Comparison of ENCODE assay signal across 14 mouse cellular contexts in genomic region chr3:88555731-88556130, GRCm38 (mm10). TPM values are rescaled to one million over a fixed set of nuclear protein-coding genes. Genes with fewer than 3 reads are reported as not detected.
DNase-seq lines count a peak whose midpoint lies in the region; ATAC-seq and TF ChIP-seq lines count a peak whose summit lies in the region.
"Had no signal": no experiment of that assay in that cellular context is flagged by ENCODE, and none has a peak within 500 bp of the region (broad histone marks: within the 10 kb centered on the region; RNA-seq: fewer than 3 reads in every experiment).

No protein-coding gene starts in this region.

- H3K4me2 ChIP-seq in forebrain, embryonic 11.5 days (ENCODE audit: low read depth, low read length, severe bottlenecking), result no peak overlapping the region
- no peak overlapping the region for H3K4me2 ChIP-seq in forebrain, embryonic 14.5 days (ENCODE audit: low read length)
- no peak overlapping the region for H3K4me2 ChIP-seq in hindbrain, embryonic 15.5 days
- H3K4me2 ChIP-seq in hindbrain, embryonic 11.5 days (replicated peaks; ENCODE audit: low read depth, low read length), result no peak overlapping the region
- H3K4me2 ChIP-seq in myocyte (ENCODE audit: low read depth), result no peak overlapping the region

- H3K79me2 ChIP-seq in myocyte (ENCODE audit: control insufficient read depth, insufficient read depth), result peaks cover 42% of the 10 kb centered on the region

- no peak overlapping the region for H3K9ac ChIP-seq in forebrain, embryonic 11.5 days (ENCODE audit: low read length)
- no peak overlapping the region for H3K9ac ChIP-seq in forebrain, embryonic 14.5 days (ENCODE audit: low read length)
- H3K9ac ChIP-seq in hindbrain, embryonic 15.5 days, result peak overlapping the region; percentile 4; the same call in 1 of the 2 replicates
- H3K9ac ChIP-seq in hindbrain, embryonic 11.5 days (ENCODE audit: low read depth, low read length), result no peak overlapping the region

- peak; percentile 48 for DNase-seq in forebrain, embryonic 11.5 days (ENCODE audit: low spot score)
- no peak for DNase-seq in forebrain, embryonic 14.5 days (ENCODE audit: low spot score)
- DNase-seq in hindbrain, embryonic 11.5 days (ENCODE audit: low spot score), result no peak
- peak; percentile 24 to 35 for DNase-seq in right cerebral cortex, postnatal 10 days (ENCODE audit: low spot score in 2 of 2)
- DNase-seq in right cerebral cortex, postnatal 36 days (ENCODE audit: low spot score in 2 of 2), result no peak
- no peak for DNase-seq in thymus, postnatal 14 days
- DNase-seq: cerebellum, postnatal 36 days; heart, postnatal 36 days; kidney, postnatal 14 days; layer of hippocampus, adult 9-11 months; right cerebral cortex, postnatal 14 days had no signal

- 97% methylated on average over 6 of the region's 6 CpGs for WGBS in forebrain, embryonic 11.5 days
- 98% methylated on average over 6 of the region's 6 CpGs for WGBS in forebrain, embryonic 14.5 days
- 99% methylated on average over 6 of the region's 6 CpGs for WGBS in hindbrain, embryonic 15.5 days
- WGBS in hindbrain, embryonic 11.5 days, result 96% methylated on average over 6 of the region's 6 CpGs

- H3K36me3 ChIP-seq in forebrain, embryonic 11.5 days (ENCODE audit: control insufficient read depth, insufficient read depth, low read length), result peaks cover 22% of the 10 kb centered on the region
- H3K36me3 ChIP-seq in forebrain, embryonic 14.5 days (ENCODE audit: control insufficient read depth, insufficient read depth, low read length), result peaks cover 46% of the 10 kb centered on the region
- peaks cover 46% of the 10 kb centered on the region for H3K36me3 ChIP-seq in hindbrain, embryonic 15.5 days
- peaks cover 12% of the 10 kb centered on the region; the same call in 1 of the 2 replicates for H3K36me3 ChIP-seq in hindbrain, embryonic 11.5 days (ENCODE audit: control insufficient read depth, insufficient read depth, low read length)
- H3K36me3 ChIP-seq in myocyte (ENCODE audit: control insufficient read depth, insufficient read depth), result peaks cover 30% of the 10 kb centered on the region

- ATAC-seq in forebrain, embryonic 11.5 days (replicated peaks; ENCODE audit: low FRiP score), result no peak
- ATAC-seq in forebrain, embryonic 14.5 days, result no peak
- ATAC-seq in hindbrain, embryonic 15.5 days (ENCODE audit: low FRiP score, low read depth), result no peak
- no peak for ATAC-seq in hindbrain, embryonic 11.5 days (ENCODE audit: low FRiP score)
- ATAC-seq: intestine, embryonic 16.5 days had no signal

- peaks cover 6% of the 10 kb centered on the region; the same call in 1 of the 2 replicates for H3K4me1 ChIP-seq in forebrain, embryonic 11.5 days (replicated peaks; ENCODE audit: control insufficient read depth, insufficient read depth, low read length)
- peaks cover 16% of the 10 kb centered on the region for H3K4me1 ChIP-seq in forebrain, embryonic 14.5 days (ENCODE audit: control insufficient read depth, insufficient read depth, low read length)
- peaks cover 29% of the 10 kb centered on the region for H3K4me1 ChIP-seq in hindbrain, embryonic 15.5 days (replicated peaks)
- peaks cover 2% of the 10 kb centered on the region; the same call in 1 of the 2 replicates for H3K4me1 ChIP-seq in hindbrain, embryonic 11.5 days (replicated peaks; ENCODE audit: control insufficient read depth, insufficient read depth, low read length)

- no peak overlapping the region for H3K27ac ChIP-seq in forebrain, embryonic 11.5 days (ENCODE audit: low read depth, low read length)
- H3K27ac ChIP-seq in forebrain, embryonic 14.5 days (ENCODE audit: low read depth, low read length), result no peak overlapping the region
- H3K27ac ChIP-seq in hindbrain, embryonic 15.5 days (replicated peaks), result no peak overlapping the region
- no peak overlapping the region for H3K27ac ChIP-seq in hindbrain, embryonic 11.5 days (ENCODE audit: low read depth, low read length)

- no peak for TF ChIP-seq POLR2A in myocyte (IDR thresholded peaks at IDR 0.05; ENCODE audit: insufficient read length, low read depth)

- no peak overlapping the region for H3ac ChIP-seq in myocyte (ENCODE audit: control insufficient read depth, insufficient read length)

- no peaks in the 10 kb centered on the region for H3K9me3 ChIP-seq in forebrain, embryonic 11.5 days (ENCODE audit: control insufficient read depth, low read length)
- H3K9me3 ChIP-seq in forebrain, embryonic 14.5 days (replicated peaks; ENCODE audit: control insufficient read depth, low read length), result no peaks in the 10 kb centered on the region
- H3K9me3 ChIP-seq in hindbrain, embryonic 15.5 days, result no peaks in the 10 kb centered on the region
- H3K9me3 ChIP-seq in hindbrain, embryonic 11.5 days (ENCODE audit: control insufficient read depth, low read length), result no peaks in the 10 kb centered on the region

- no peaks in the 10 kb centered on the region for H3K27me3 ChIP-seq in forebrain, embryonic 11.5 days (ENCODE audit: control insufficient read depth, insufficient read depth, low read length)
- no peaks in the 10 kb centered on the region for H3K27me3 ChIP-seq in forebrain, embryonic 14.5 days (replicated peaks; ENCODE audit: control insufficient read depth, insufficient read depth, low read length)
- H3K27me3 ChIP-seq in hindbrain, embryonic 15.5 days, result no peaks in the 10 kb centered on the region
- H3K27me3 ChIP-seq in hindbrain, embryonic 11.5 days (ENCODE audit: control insufficient read depth, insufficient read depth, low read length), result no peaks in the 10 kb centered on the region
- no peaks in the 10 kb centered on the region for H3K27me3 ChIP-seq in myocyte (ENCODE audit: control insufficient read depth, insufficient read depth, insufficient read length)

- no peak overlapping the region for H3K4me3 ChIP-seq in forebrain, embryonic 11.5 days (ENCODE audit: low read depth, low read length)
- no peak overlapping the region for H3K4me3 ChIP-seq in forebrain, embryonic 14.5 days (ENCODE audit: low read depth, low read length)
- no peak overlapping the region for H3K4me3 ChIP-seq in hindbrain, embryonic 15.5 days
- no peak overlapping the region for H3K4me3 ChIP-seq in hindbrain, embryonic 11.5 days (ENCODE audit: low read depth, low read length)
- H3K4me3 ChIP-seq in myocyte, result peak overlapping the region; percentile 85

TF ChIP-seq in myocyte, 11 proteins besides CTCF, POLR2A, EP300 and RAD21:
- TF ChIP-seq MYOG (IDR thresholded peaks at IDR 0.05; ENCODE audit: control insufficient read depth in 1 of 3, insufficient read depth in 1 of 3, insufficient read length in 2 of 3, low read depth in 2 of 3) (no peak), TCF3 (IDR thresholded peaks at IDR 0.05; ENCODE audit: insufficient read length, low read depth) (no peak), MAX (IDR thresholded peaks at IDR 0.05; ENCODE audit: low read depth) (no peak), USF1 (IDR thresholded peaks at IDR 0.05; ENCODE audit: low read depth) (no peak), SRF (IDR thresholded peaks at IDR 0.05; ENCODE audit: control insufficient read depth, insufficient read length, low read depth) (no peak), TCF12 (IDR thresholded peaks at IDR 0.05; ENCODE audit: insufficient read depth, poor library complexity, severe bottlenecking) (no peak), POLR2AphosphoS2 (IDR thresholded peaks at IDR 0.05; ENCODE audit: insufficient read length, low read depth) (no peak), CEBPB (IDR thresholded peaks at IDR 0.05; ENCODE audit: insufficient read depth, poor library complexity, severe bottlenecking) (no peak), MYOD1 (IDR thresholded peaks at IDR 0.05; ENCODE audit: control insufficient read depth in 1 of 3, insufficient read length in 2 of 3, low read depth in 2 of 3) (no peak), REST (IDR thresholded peaks at IDR 0.05; ENCODE audit: insufficient read depth, insufficient read length) (no peak), E2F4 (IDR thresholded peaks at IDR 0.05; ENCODE audit: insufficient read depth) (no peak)

RNA-seq across cellular contexts. Expression of gene Ubqln4, which starts 2.2 kb away (rescaled TPM):
- polyA plus RNA-seq in forebrain, embryonic 11.5 days (2014; fragmentation: Nextera tagmentation; extraction: Ambion mirVana), result 89.2 and 95.0 TPM in 2 replicates
- 40.5 and 43.3 TPM in 2 replicates for polyA plus RNA-seq in forebrain, embryonic 14.5 days (2014; fragmentation: Nextera tagmentation; extraction: Ambion mirVana)
- 43.6 and 47.7 TPM in 2 replicates for polyA plus RNA-seq in hindbrain, embryonic 15.5 days (2015; fragmentation: Nextera tagmentation; extraction: Ambion mirVana)
- 62.6 and 66.3 TPM in 2 replicates for polyA plus RNA-seq in hindbrain, embryonic 11.5 days (2014; fragmentation: Nextera tagmentation; extraction: Ambion mirVana)
- polyA plus RNA-seq in myocyte (2012; fragmentation: generic; extraction: Trizol), result 44.9 TPM

RNA-seq across cellular contexts. Expression of gene Lamtor2, which starts 2.9 kb away (rescaled TPM):
- 89.3 and 96.0 TPM in 2 replicates for polyA plus RNA-seq in forebrain, embryonic 11.5 days (2014; fragmentation: Nextera tagmentation; extraction: Ambion mirVana)
- polyA plus RNA-seq in forebrain, embryonic 14.5 days (2014; fragmentation: Nextera tagmentation; extraction: Ambion mirVana), result 107 and 122 TPM in 2 replicates
- 201 and 205 TPM in 2 replicates for polyA plus RNA-seq in hindbrain, embryonic 15.5 days (2015; fragmentation: Nextera tagmentation; extraction: Ambion mirVana)
- polyA plus RNA-seq in hindbrain, embryonic 11.5 days (2014; fragmentation: Nextera tagmentation; extraction: Ambion mirVana), result 76.1 and 93.9 TPM in 2 replicates
- polyA plus RNA-seq in myocyte (2012; fragmentation: generic; extraction: Trizol), result 165 TPM

RNA-seq across cellular contexts. Expression of gene Rab25, which starts 7.6 kb away (rescaled TPM):
- 0.43 and 1.1 TPM in 2 replicates for polyA plus RNA-seq in forebrain, embryonic 11.5 days (2014; fragmentation: Nextera tagmentation; extraction: Ambion mirVana)
- polyA plus RNA-seq in forebrain, embryonic 14.5 days (2014; fragmentation: Nextera tagmentation; extraction: Ambion mirVana), result not detected in 2 replicates
- 0.23 TPM in 1 of 2 replicates, not detected in the other for polyA plus RNA-seq in hindbrain, embryonic 15.5 days (2015; fragmentation: Nextera tagmentation; extraction: Ambion mirVana)
- polyA plus RNA-seq in hindbrain, embryonic 11.5 days (2014; fragmentation: Nextera tagmentation; extraction: Ambion mirVana), result 1.1 and 1.8 TPM in 2 replicates
- 0.13 TPM for polyA plus RNA-seq in myocyte (2012; fragmentation: generic; extraction: Trizol)

RNA-seq across cellular contexts. Expression of gene Ssr2, which starts 19.9 kb away (rescaled TPM):
- polyA plus RNA-seq in forebrain, embryonic 11.5 days (2014; fragmentation: Nextera tagmentation; extraction: Ambion mirVana), result 142 and 148 TPM in 2 replicates
- 135 and 155 TPM in 2 replicates for polyA plus RNA-seq in forebrain, embryonic 14.5 days (2014; fragmentation: Nextera tagmentation; extraction: Ambion mirVana)
- polyA plus RNA-seq in hindbrain, embryonic 15.5 days (2015; fragmentation: Nextera tagmentation; extraction: Ambion mirVana), result 146 and 149 TPM in 2 replicates
- 152 and 169 TPM in 2 replicates for polyA plus RNA-seq in hindbrain, embryonic 11.5 days (2014; fragmentation: Nextera tagmentation; extraction: Ambion mirVana)
- polyA plus RNA-seq in myocyte (2012; fragmentation: generic; extraction: Trizol), result 294 TPM

RNA-seq across cellular contexts. Expression of gene Mex3a, which starts 23.5 kb away (rescaled TPM):
- 44.4 and 46.2 TPM in 2 replicates for polyA plus RNA-seq in forebrain, embryonic 11.5 days (2014; fragmentation: Nextera tagmentation; extraction: Ambion mirVana)
- polyA plus RNA-seq in forebrain, embryonic 14.5 days (2014; fragmentation: Nextera tagmentation; extraction: Ambion mirVana), result 48.8 and 50.1 TPM in 2 replicates
- 26.4 and 28.6 TPM in 2 replicates for polyA plus RNA-seq in hindbrain, embryonic 15.5 days (2015; fragmentation: Nextera tagmentation; extraction: Ambion mirVana)
- polyA plus RNA-seq in hindbrain, embryonic 11.5 days (2014; fragmentation: Nextera tagmentation; extraction: Ambion mirVana), result 45.9 and 51.9 TPM in 2 replicates
- polyA plus RNA-seq in myocyte (2012; fragmentation: generic; extraction: Trizol), result 8.1 TPM

Comparison
In these comparisons a context has a peak if more than half of its experiments do, and no peak if none do; other contexts are left out.
1. DNase-seq: peak in forebrain, embryonic 11.5 days (single experiment) and right cerebral cortex, postnatal 10 days (2 of 2); none in forebrain, embryonic 14.5 days (single experiment), hindbrain, embryonic 11.5 days (single experiment), right cerebral cortex, postnatal 36 days (0 of 2) and thymus, postnatal 14 days (single experiment).